Mouse (Mus musculus): ENCODE measurements around the gene Hoxb5. TPM values are rescaled to one million over a fixed set of nuclear protein-coding genes. Genes with fewer than 3 reads are reported as not detected.

Gene Hoxb5
- total and polyA plus RNA-seq, 2 experiments: 0.09 to 0.35 TPM

GRCm38 (mm10) chr11:96263636-96264389 is 39.3 kb upstream of the Hoxb5 start:
- Histone ChIP-seq H3K9ac (ENCODE audit: low read depth, low read length) (no peak overlapping the region), H3K36me3 (ENCODE audit: control insufficient read depth, insufficient read depth, low read length) (no peaks in the 10 kb centered on the region), H3K4me3 (ENCODE audit: insufficient read depth, low read depth, low read length) (no peak overlapping the region), H3K4me1 (ENCODE audit: control insufficient read depth, insufficient read depth, low read length) (no peaks in the 10 kb centered on the region), H3K79me2 (ENCODE audit: control insufficient read depth, insufficient read depth, low read length) (no peaks in the 10 kb centered on the region), H3K27me3 (ENCODE audit: control insufficient read depth, insufficient read depth, low read length) (peaks cover 22% of the 10 kb centered on the region; the same call in 1 of the 2 replicates), H3K27ac (replicated peaks; ENCODE audit: insufficient read depth, low read depth, low read length) (no peak overlapping the region)
- WGBS: 4% methylated on average over 33 of the region's 33 CpGs
- TF ChIP-seq POLR2A (IDR thresholded peaks at IDR 0.05; ENCODE audit: extremely low read depth, insufficient read depth, low read length) (no peak), CTCF (IDR thresholded peaks at IDR 0.05; ENCODE audit: low read depth, low read length) (no peak)
- no peak for DNase-seq (ENCODE audit: extremely low read depth, low read depth, low spot score)

- H3K36me3 ChIP-seq (ENCODE audit: control insufficient read depth, insufficient read depth, low read length): no peaks in the 10 kb centered on the region
- TF ChIP-seq POLR2A (IDR thresholded peaks at IDR 0.05; ENCODE audit: extremely low read depth, insufficient read depth, low read length): no peak
- TF ChIP-seq CTCF (IDR thresholded peaks at IDR 0.05; ENCODE audit: low read depth, low read length): no peak
- no peaks in the 10 kb centered on the region for H3K79me2 ChIP-seq (ENCODE audit: control insufficient read depth, insufficient read depth, low read length)
- 23% methylated on average over 8 of the region's 8 CpGs for WGBS
- no peak overlapping the region for H3K27ac ChIP-seq (replicated peaks; ENCODE audit: insufficient read depth, low read depth, low read length)
- H3K4me1 ChIP-seq (ENCODE audit: control insufficient read depth, insufficient read depth, low read length): no peaks in the 10 kb centered on the region
- H3K4me3 ChIP-seq (ENCODE audit: insufficient read depth, low read depth, low read length): no peak overlapping the region
- no peak for DNase-seq (ENCODE audit: extremely low read depth, low read depth, low spot score)
- peaks cover 23% of the 10 kb centered on the region; the same call in 1 of the 2 replicates for H3K27me3 ChIP-seq (ENCODE audit: control insufficient read depth, insufficient read depth, low read length)
- no peak overlapping the region for H3K9ac ChIP-seq (ENCODE audit: low read depth, low read length)
These were observed 38.6 kb upstream of the Hoxb5 start for GRCm38 (mm10) chr11:96264390-96265020.

GRCm38 (mm10) chr11:96265954-96266353 is 37.2 kb upstream of the Hoxb5 start:
- no peak for DNase-seq (ENCODE audit: extremely low read depth, low read depth, low spot score)
- WGBS: 9% methylated on average over 7 of the region's 7 CpGs
- TF ChIP-seq CTCF (IDR thresholded peaks at IDR 0.05; ENCODE audit: low read depth, low read length) (no peak), POLR2A (IDR thresholded peaks at IDR 0.05; ENCODE audit: extremely low read depth, insufficient read depth, low read length) (no peak)
- H3K27me3 ChIP-seq (ENCODE audit: control insufficient read depth, insufficient read depth, low read length): peaks cover 36% of the 10 kb centered on the region; the same call in 1 of the 2 replicates
- H3K9ac ChIP-seq (ENCODE audit: low read depth, low read length): no peak overlapping the region
- no peaks in the 10 kb centered on the region; the same call in 1 of the 2 replicates for H3K4me1 ChIP-seq (ENCODE audit: control insufficient read depth, insufficient read depth, low read length)
- no peaks in the 10 kb centered on the region for H3K79me2 ChIP-seq (ENCODE audit: control insufficient read depth, insufficient read depth, low read length)
- H3K4me3 ChIP-seq (ENCODE audit: insufficient read depth, low read depth, low read length): no peak overlapping the region
- H3K27ac ChIP-seq (replicated peaks; ENCODE audit: insufficient read depth, low read depth, low read length): no peak overlapping the region
- no peaks in the 10 kb centered on the region for H3K36me3 ChIP-seq (ENCODE audit: control insufficient read depth, insufficient read depth, low read length)

- H3K9ac ChIP-seq (ENCODE audit: low read depth, low read length): no peak overlapping the region
- H3K36me3 ChIP-seq (ENCODE audit: control insufficient read depth, insufficient read depth, low read length): no peaks in the 10 kb centered on the region
- peaks cover 2% of the 10 kb centered on the region; the same call in 1 of the 2 replicates for H3K4me1 ChIP-seq (ENCODE audit: control insufficient read depth, insufficient read depth, low read length)
- TF ChIP-seq CTCF (IDR thresholded peaks at IDR 0.05; ENCODE audit: low read depth, low read length) (no peak), POLR2A (IDR thresholded peaks at IDR 0.05; ENCODE audit: extremely low read depth, insufficient read depth, low read length) (no peak)
- H3K4me3 ChIP-seq (ENCODE audit: insufficient read depth, low read depth, low read length): no peak overlapping the region
- 31% methylated on average over 7 of the region's 7 CpGs for WGBS
- H3K27me3 ChIP-seq (ENCODE audit: control insufficient read depth, insufficient read depth, low read length): peaks cover 45% of the 10 kb centered on the region
- H3K27ac ChIP-seq (replicated peaks; ENCODE audit: insufficient read depth, low read depth, low read length): no peak overlapping the region
- H3K79me2 ChIP-seq (ENCODE audit: control insufficient read depth, insufficient read depth, low read length): no peaks in the 10 kb centered on the region
- no peak for DNase-seq (ENCODE audit: extremely low read depth, low read depth, low spot score)
These were observed 35.9 kb upstream of the Hoxb5 start for GRCm38 (mm10) chr11:96267021-96267920.

- Histone ChIP-seq H3K36me3 (ENCODE audit: control insufficient read depth, insufficient read depth, low read length) (no peaks in the 10 kb centered on the region), H3K9ac (ENCODE audit: low read depth, low read length) (no peak overlapping the region), H3K4me3 (ENCODE audit: insufficient read depth, low read depth, low read length) (no peak overlapping the region), H3K79me2 (ENCODE audit: control insufficient read depth, insufficient read depth, low read length) (no peaks in the 10 kb centered on the region), H3K27me3 (ENCODE audit: control insufficient read depth, insufficient read depth, low read length) (peaks cover 46% of the 10 kb centered on the region), H3K4me1 (ENCODE audit: control insufficient read depth, insufficient read depth, low read length) (peaks cover 2% of the 10 kb centered on the region; the same call in 1 of the 2 replicates), H3K27ac (replicated peaks; ENCODE audit: insufficient read depth, low read depth, low read length) (no peak overlapping the region)
- DNase-seq (ENCODE audit: extremely low read depth, low read depth, low spot score): no peak
- TF ChIP-seq CTCF (IDR thresholded peaks at IDR 0.05; ENCODE audit: low read depth, low read length) (no peak), POLR2A (IDR thresholded peaks at IDR 0.05; ENCODE audit: extremely low read depth, insufficient read depth, low read length) (no peak)
- 12% methylated on average over 1 of the region's 1 CpGs for WGBS
These were observed 34.9 kb upstream of the Hoxb5 start for GRCm38 (mm10) chr11:96268031-96268745.
